Mouse (Mus musculus) erythroblast, embryonic 14.5 days (primary cell): Measurements from ENCODE around the gene Sp110.
"Not testable (repeated sequence)": the region's sequence is repeated elsewhere in the genome, so short reads cannot be mapped to it uniquely, and the experiment has no call there.

ENCODE experiments used
- GATA1 ChIP-seq: IDR thresholded peaks from 2 replicates; pipeline ENCODE4 v1.6.1; 2012; ENCODE audit warnings: low read length, inconsistent platforms, mixed read lengths
- TAL1 ChIP-seq: IDR thresholded peaks from 3 replicates; pipeline ENCODE4 v1.6.1; 2012; ENCODE audit warnings: low read length, inconsistent platforms, mixed read lengths

- TF ChIP-seq GATA1, TAL1: not testable (repeated sequence)
Observed at GRCm38 (mm10) chr1:85592526-85592925, 6.1 kb downstream of the Sp110 start.
